Mouse (Mus musculus): Measurements from ENCODE around the gene Krt76. TPM values are rescaled to one million over a fixed set of nuclear protein-coding genes. Genes with fewer than 3 reads are reported as not detected.

Krt76 gene
- polyA plus RNA-seq, 1 experiment from 2014 or later: not detected

- Histone ChIP-seq H3K9ac (ENCODE audit: low read length) (no peak overlapping the region), H3K4me2 (ENCODE audit: low read length) (no peak overlapping the region), H3K4me1 (ENCODE audit: control insufficient read depth, insufficient read depth, low read length) (no peaks in the 10 kb centered on the region), H3K36me3 (ENCODE audit: control insufficient read depth, insufficient read depth, low read length) (no peaks in the 10 kb centered on the region), H3K27me3 (replicated peaks; ENCODE audit: control insufficient read depth, insufficient read depth, low read length) (no peaks in the 10 kb centered on the region; the same call in 1 of the 2 replicates), H3K9me3 (replicated peaks; ENCODE audit: control insufficient read depth, low read length) (no peaks in the 10 kb centered on the region), H3K4me3 (ENCODE audit: low read depth, low read length) (no peak overlapping the region), H3K27ac (ENCODE audit: low read depth, low read length) (no peak overlapping the region)
- DNase-seq (ENCODE audit: low spot score) (no peak), ATAC-seq (no peak)
- WGBS: 88% methylated on average over 1 of the region's 1 CpGs
These were observed 32.3 kb upstream of the Krt76 start for GRCm38 (mm10) chr15:101925041-101925440.

GRCm38 (mm10) chr15:101924635-101925034 is 31.9 kb upstream of the Krt76 start, which contains the start of gene Krt4:
TSS of gene Krt4 (minus strand) at chr15:101924735.
- Histone ChIP-seq H3K4me2 (ENCODE audit: low read length) (no peak within 1 kb of the TSS), H3K4me3 (ENCODE audit: low read depth, low read length) (no peak within 1 kb of the TSS), H3K36me3 (ENCODE audit: control insufficient read depth, insufficient read depth, low read length) (no peaks in the 10 kb centered on the region), H3K9ac (ENCODE audit: low read length) (no peak within 1 kb of the TSS), H3K4me1 (ENCODE audit: control insufficient read depth, insufficient read depth, low read length) (no peaks in the 10 kb centered on the region), H3K9me3 (replicated peaks; ENCODE audit: control insufficient read depth, low read length) (no peaks in the 10 kb centered on the region), H3K27ac (ENCODE audit: low read depth, low read length) (no peak within 1 kb of the TSS), H3K27me3 (replicated peaks; ENCODE audit: control insufficient read depth, insufficient read depth, low read length) (no peaks in the 10 kb centered on the region)
- WGBS: 84% methylated on average over 11 of the region's 11 CpGs
- no peak for DNase-seq (ENCODE audit: low spot score)
- ATAC-seq: no peak

- Histone ChIP-seq H3K4me2 (ENCODE audit: low read length) (no peak overlapping the region), H3K4me1 (ENCODE audit: control insufficient read depth, insufficient read depth, low read length) (no peaks in the 10 kb centered on the region), H3K4me3 (ENCODE audit: low read depth, low read length) (no peak overlapping the region), H3K9me3 (replicated peaks; ENCODE audit: control insufficient read depth, low read length) (no peaks in the 10 kb centered on the region), H3K27ac (ENCODE audit: low read depth, low read length) (no peak overlapping the region), H3K9ac (ENCODE audit: low read length) (no peak overlapping the region), H3K36me3 (ENCODE audit: control insufficient read depth, insufficient read depth, low read length) (no peaks in the 10 kb centered on the region), H3K27me3 (replicated peaks; ENCODE audit: control insufficient read depth, insufficient read depth, low read length) (no peaks in the 10 kb centered on the region)
- DNase-seq (ENCODE audit: low spot score) (no peak), ATAC-seq (no peak)
- 98% methylated on average over 2 of the region's 2 CpGs for WGBS
These were observed 29.6 kb upstream of the Krt76 start for GRCm38 (mm10) chr15:101922296-101922695.

GRCm38 (mm10) chr15:101916072-101916471 is 23.4 kb upstream of the Krt76 start:
- H3K27ac ChIP-seq (ENCODE audit: low read depth, low read length): no peak overlapping the region
- no peak overlapping the region for H3K4me3 ChIP-seq (ENCODE audit: low read depth, low read length)
- H3K36me3 ChIP-seq (ENCODE audit: control insufficient read depth, insufficient read depth, low read length): no peaks in the 10 kb centered on the region
- H3K9me3 ChIP-seq (replicated peaks; ENCODE audit: control insufficient read depth, low read length): no peaks in the 10 kb centered on the region
- ATAC-seq (no peak), DNase-seq (ENCODE audit: low spot score) (no peak)
- H3K27me3 ChIP-seq (replicated peaks; ENCODE audit: control insufficient read depth, insufficient read depth, low read length): no peaks in the 10 kb centered on the region
- H3K9ac ChIP-seq (ENCODE audit: low read length): no peak overlapping the region
- 63% methylated on average over 2 of the region's 2 CpGs for WGBS
- no peaks in the 10 kb centered on the region for H3K4me1 ChIP-seq (ENCODE audit: control insufficient read depth, insufficient read depth, low read length)
- no peak overlapping the region for H3K4me2 ChIP-seq (ENCODE audit: low read length)

GRCm38 (mm10) chr15:101904849-101905248 is 12.1 kb upstream of the Krt76 start:
- H3K4me3 ChIP-seq (ENCODE audit: low read depth, low read length): no peak overlapping the region
- no peaks in the 10 kb centered on the region for H3K4me1 ChIP-seq (ENCODE audit: control insufficient read depth, insufficient read depth, low read length)
- H3K9me3 ChIP-seq (replicated peaks; ENCODE audit: control insufficient read depth, low read length): no peaks in the 10 kb centered on the region
- no peak overlapping the region for H3K27ac ChIP-seq (ENCODE audit: low read depth, low read length)
- H3K9ac ChIP-seq (ENCODE audit: low read length): no peak overlapping the region
- no peaks in the 10 kb centered on the region for H3K36me3 ChIP-seq (ENCODE audit: control insufficient read depth, insufficient read depth, low read length)
- no peak overlapping the region for H3K4me2 ChIP-seq (ENCODE audit: low read length)
- DNase-seq (ENCODE audit: low spot score): no peak
- no peak for ATAC-seq
- WGBS: 84% methylated on average over 5 of the region's 5 CpGs
- no peaks in the 10 kb centered on the region for H3K27me3 ChIP-seq (replicated peaks; ENCODE audit: control insufficient read depth, insufficient read depth, low read length)

- Histone ChIP-seq H3K36me3 (ENCODE audit: control insufficient read depth, insufficient read depth, low read length) (no peaks in the 10 kb centered on the region), H3K9me3 (replicated peaks; ENCODE audit: control insufficient read depth, low read length) (no peaks in the 10 kb centered on the region), H3K4me3 (ENCODE audit: low read depth, low read length) (no peak overlapping the region), H3K27me3 (replicated peaks; ENCODE audit: control insufficient read depth, insufficient read depth, low read length) (no peaks in the 10 kb centered on the region), H3K9ac (ENCODE audit: low read length) (no peak overlapping the region), H3K4me2 (ENCODE audit: low read length) (no peak overlapping the region), H3K4me1 (ENCODE audit: control insufficient read depth, insufficient read depth, low read length) (no peaks in the 10 kb centered on the region), H3K27ac (ENCODE audit: low read depth, low read length) (no peak overlapping the region)
- DNase-seq (ENCODE audit: low spot score): no peak
- 68% methylated on average over 12 of the region's 12 CpGs for WGBS
- no peak for ATAC-seq
These were observed 9.7 kb upstream of the Krt76 start for GRCm38 (mm10) chr15:101902171-101903149.

- no peak overlapping the region for H3K9ac ChIP-seq (ENCODE audit: low read length)
- H3K4me3 ChIP-seq (ENCODE audit: low read depth, low read length): no peak overlapping the region
- no peaks in the 10 kb centered on the region for H3K9me3 ChIP-seq (replicated peaks; ENCODE audit: control insufficient read depth, low read length)
- H3K27ac ChIP-seq (ENCODE audit: low read depth, low read length): no peak overlapping the region
- no peaks in the 10 kb centered on the region for H3K36me3 ChIP-seq (ENCODE audit: control insufficient read depth, insufficient read depth, low read length)
- H3K4me2 ChIP-seq (ENCODE audit: low read length): no peak overlapping the region
- WGBS: 95% methylated on average over 4 of the region's 4 CpGs
- no peaks in the 10 kb centered on the region for H3K4me1 ChIP-seq (ENCODE audit: control insufficient read depth, insufficient read depth, low read length)
- ATAC-seq (no peak), DNase-seq (ENCODE audit: low spot score) (no peak)
- no peaks in the 10 kb centered on the region for H3K27me3 ChIP-seq (replicated peaks; ENCODE audit: control insufficient read depth, insufficient read depth, low read length)
These were observed 2.5 kb upstream of the Krt76 start for GRCm38 (mm10) chr15:101895216-101895615.

- no peaks in the 10 kb centered on the region for H3K27me3 ChIP-seq (replicated peaks; ENCODE audit: control insufficient read depth, insufficient read depth, low read length)
- H3K9ac ChIP-seq (ENCODE audit: low read length): no peak overlapping the region
- H3K4me3 ChIP-seq (ENCODE audit: low read depth, low read length): no peak overlapping the region
- no peak overlapping the region for H3K4me2 ChIP-seq (ENCODE audit: low read length)
- H3K27ac ChIP-seq (ENCODE audit: low read depth, low read length): no peak overlapping the region
- no peak for ATAC-seq
- H3K9me3 ChIP-seq (replicated peaks; ENCODE audit: control insufficient read depth, low read length): no peaks in the 10 kb centered on the region
- H3K4me1 ChIP-seq (ENCODE audit: control insufficient read depth, insufficient read depth, low read length): no peaks in the 10 kb centered on the region
- 14% methylated on average over 11 of the region's 11 CpGs for WGBS
- no peak for DNase-seq (ENCODE audit: low spot score)
- H3K36me3 ChIP-seq (ENCODE audit: control insufficient read depth, insufficient read depth, low read length): no peaks in the 10 kb centered on the region
These were observed 12.9 kb downstream of the Krt76 start for GRCm38 (mm10) chr15:101879776-101880175.

- no peak overlapping the region for H3K4me3 ChIP-seq (ENCODE audit: low read depth, low read length)
- no peak overlapping the region for H3K9ac ChIP-seq (ENCODE audit: low read length)
- no peak overlapping the region for H3K4me2 ChIP-seq (ENCODE audit: low read length)
- no peaks in the 10 kb centered on the region for H3K9me3 ChIP-seq (replicated peaks; ENCODE audit: control insufficient read depth, low read length)
- DNase-seq (ENCODE audit: low spot score): no peak
- 55% methylated on average over 2 of the region's 2 CpGs for WGBS
- H3K36me3 ChIP-seq (ENCODE audit: control insufficient read depth, insufficient read depth, low read length): no peaks in the 10 kb centered on the region
- no peak for ATAC-seq
- H3K4me1 ChIP-seq (ENCODE audit: control insufficient read depth, insufficient read depth, low read length): no peaks in the 10 kb centered on the region
- H3K27me3 ChIP-seq (replicated peaks; ENCODE audit: control insufficient read depth, insufficient read depth, low read length): no peaks in the 10 kb centered on the region
- H3K27ac ChIP-seq (ENCODE audit: low read depth, low read length): no peak overlapping the region
These were observed 14.7 kb downstream of the Krt76 start for GRCm38 (mm10) chr15:101878041-101878440.

Data from forebrain, embryonic 14.5 days (tissue).